Mouse (Mus musculus) G1E (cell line): ENCODE data around the gene Prss43.

Experiments
- CTCF ChIP-seq: IDR thresholded peaks from 2 replicates; pipeline ENCODE4 v1.5.1; 2012; ENCODE audit warnings: low read depth, low read length, inconsistent platforms, mixed read lengths
- GATA2 ChIP-seq: IDR thresholded peaks from 2 replicates; pipeline ENCODE4 v1.6.1; 2012; ENCODE audit warnings: low read depth, low read length, inconsistent platforms, borderline replicate concordance

- no peak for TF ChIP-seq CTCF
- no peak for TF ChIP-seq GATA2
Measured at GRCm38 (mm10) chr9:110781731-110782130, 44.8 kb upstream of the Prss43 start.
